Mouse (Mus musculus) gastrocnemius, postnatal 14 days (tissue): ENCODE measurements at regions not wholly inside any gene's neighbourhood (a gene's known extent, or its start where the extent isn't known, plus 50 kb on each side); places are given as distances from the start of the nearest gene placed in this dataset.

Experiments
- DNase-seq: peaks from one replicate; pipeline ENCODE4 v3.0.0; 2021; ENCODE audit warnings: mixed read lengths
- intact Hi-C: fragments of 180-260 bp; cut with DNase I; formaldehyde crosslinking; loops from one replicate; pipeline ENCODE4 v1.15.1; 2025; ENCODE audit warnings: low total_unique reads

- no peak for DNase-seq
- intact Hi-C loops = no loop called here
Observed at GRCm38 (mm10) chr3:103498458-103498857, 76.6 kb upstream of the Syt6 start.

GRCm38 (mm10) chr3:103499801-103500200 lies 75.2 kb upstream of the Syt6 start:
- intact Hi-C loops = no loop called here

DNA sequence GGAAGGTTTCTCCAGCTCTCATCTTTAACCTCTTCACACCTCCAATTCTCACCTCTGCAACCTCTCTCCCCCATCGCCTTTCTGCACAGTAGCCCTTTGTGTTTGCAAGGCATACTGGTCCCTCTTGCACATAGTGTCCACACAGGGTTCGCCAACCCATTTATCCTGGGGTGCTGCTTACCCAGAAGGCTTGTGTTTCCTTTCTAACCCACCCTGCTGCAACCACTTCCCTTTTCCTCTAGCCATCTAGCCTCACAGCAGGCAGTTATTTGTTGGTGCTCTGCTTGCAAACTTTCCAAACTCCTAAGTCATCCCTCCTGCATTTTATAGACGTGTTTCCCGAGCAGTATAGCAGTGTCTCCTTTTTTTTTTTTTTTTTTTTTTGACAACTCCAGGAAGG lies 74.7 kb upstream of the Syt6 start:
- intact Hi-C loops = no loop called here

More at GRCm38 (mm10) chr3:103499801-103500200, 75.2 kb upstream of the Syt6 start:
- no peak for DNase-seq

DNA sequence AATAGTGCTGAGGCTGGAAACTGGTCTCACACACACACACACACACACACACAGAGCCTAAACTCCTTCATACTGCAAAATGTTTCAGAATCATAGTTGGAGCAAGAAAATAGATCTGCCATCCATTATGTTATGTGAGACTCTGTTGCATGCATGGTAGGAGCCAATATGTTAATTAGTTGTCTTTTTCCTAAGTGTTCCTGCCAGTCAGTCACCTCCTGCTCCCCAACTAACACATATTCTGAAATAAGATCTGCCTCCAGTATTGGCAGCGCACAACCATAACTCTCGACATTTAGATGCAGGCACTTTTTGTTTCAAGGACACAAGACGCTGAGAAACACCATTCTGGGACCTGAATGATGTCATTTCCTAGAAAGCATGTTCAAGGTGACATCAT lies 70.9 kb upstream of the Syt6 start:
- no peak for DNase-seq

More for the DNA sequence above, 74.7 kb upstream of the Syt6 start:
- DNase-seq = no peak

DNA sequence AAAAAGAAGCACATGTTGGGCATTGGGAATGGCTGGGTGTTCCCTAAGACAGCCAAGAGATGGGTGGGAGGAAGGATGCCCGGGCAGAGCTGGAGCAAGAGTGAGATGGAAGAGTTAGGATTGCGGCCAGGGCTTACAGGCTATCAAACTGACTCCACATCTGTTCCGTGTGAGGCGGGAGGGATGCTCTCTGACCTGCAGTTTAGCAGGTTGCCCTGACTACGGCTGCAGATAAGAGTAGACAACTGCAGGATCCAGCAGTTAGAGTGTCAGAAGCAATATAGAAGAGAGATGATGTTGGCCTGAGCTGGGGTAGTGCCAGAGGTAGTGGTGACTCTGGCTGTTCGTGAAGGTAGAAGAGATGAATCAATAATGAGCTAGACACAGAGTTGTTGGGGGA lies 61.6 kb upstream of the Syt6 start:
- intact Hi-C loops = no loop called here
- no peak for DNase-seq

More for the DNA sequence above, 70.9 kb upstream of the Syt6 start:
- intact Hi-C loops = no loop called here

DNA sequence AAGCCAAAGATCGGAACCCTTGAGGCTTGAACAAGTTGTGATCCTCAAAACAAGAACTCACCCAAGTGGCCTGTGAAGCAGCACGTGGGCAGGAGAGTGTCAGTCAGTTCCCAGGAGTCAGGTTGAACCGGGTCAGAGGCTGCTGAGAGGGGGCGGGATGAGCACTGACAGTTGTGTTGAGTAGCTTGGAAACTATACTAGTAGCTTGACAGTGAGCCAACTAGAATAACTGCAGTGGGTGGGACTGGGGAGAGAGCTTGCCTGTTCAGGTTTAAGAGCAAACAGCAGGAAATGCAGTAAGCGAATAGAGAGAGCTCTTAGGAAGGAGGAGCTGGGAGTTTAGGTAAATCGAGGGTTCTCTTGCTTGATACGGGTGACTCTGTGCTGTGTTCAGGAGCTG lies 61.0 kb upstream of the Syt6 start:
- DNase-seq = no peak
- intact Hi-C loops = no loop called here

DNA sequence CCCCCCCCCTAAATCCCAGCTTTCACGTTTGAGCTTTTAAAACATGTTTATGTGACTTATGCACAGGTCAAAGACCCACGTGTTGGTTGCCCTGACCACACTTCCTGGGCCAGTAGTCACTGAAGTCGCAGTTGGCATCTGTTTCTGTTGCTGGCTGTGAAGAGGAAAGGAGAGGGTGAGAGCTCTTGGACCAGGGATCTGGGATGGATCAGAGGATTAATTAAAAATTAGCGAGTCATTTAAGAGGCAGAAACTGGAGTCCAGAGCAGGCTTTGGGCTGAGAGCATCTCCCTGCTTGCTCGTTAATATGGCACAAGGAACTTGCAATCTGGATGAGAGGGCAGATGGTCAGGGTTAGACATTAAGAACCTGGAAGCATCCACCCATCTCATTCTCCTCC lies 59.1 kb upstream of the Syt6 start:
- intact Hi-C loops = no loop called here
- no peak for DNase-seq

- DNase-seq = no peak
- intact Hi-C loops = no loop called here
Observed at GRCm38 (mm10) chr3:103517376-103518304, 57.4 kb upstream of the Syt6 start.

DNA sequence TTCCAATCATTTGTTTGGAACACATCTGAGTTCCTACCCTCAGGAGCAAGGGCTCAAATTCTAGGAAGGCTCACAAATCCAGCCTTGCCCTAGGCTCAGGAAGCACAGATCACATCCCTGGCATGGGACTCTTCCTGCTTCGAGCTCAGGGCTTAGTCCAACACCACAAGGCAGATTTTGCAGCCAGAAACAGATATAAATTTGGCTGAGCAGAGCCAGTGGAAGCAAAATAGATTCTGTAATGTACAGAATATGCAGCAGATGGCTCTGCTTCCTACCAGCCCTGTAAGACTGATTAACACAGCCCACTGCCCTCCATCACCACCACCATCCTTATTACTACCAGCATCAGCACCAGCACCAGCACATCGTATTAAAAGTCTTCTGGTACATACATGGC lies 56.4 kb upstream of the Syt6 start:
- no peak for DNase-seq
- intact Hi-C loops = no loop called here
